Mouse (Mus musculus) E14TG2a.4 (cell line): Measurements from ENCODE around the gene Dusp5.
A peak's percentile ranks its signal among the peaks of the same experiment; 100 is the strongest.
"Not testable (repeated sequence)": the region's sequence is repeated elsewhere in the genome, so short reads cannot be mapped to it uniquely, and the experiment has no call there.

Source experiments
- H3K27me3 ChIP-seq: 2 replicates; pipeline ENCODE4 v1.6.1; 2014; ENCODE audit warnings: low read length, control low read depth; ENCODE audit not compliant: insufficient read depth
- H3K36me3 ChIP-seq: 2 replicates; pipeline ENCODE4 v1.6.1; 2014; ENCODE audit warnings: low read length, control low read depth; ENCODE audit not compliant: insufficient read depth
- H3K4me1 ChIP-seq: replicated peaks from 2 replicates; pipeline ENCODE4 v1.6.1; 2014; ENCODE audit warnings: low read depth, low read length, control low read depth
- H3K4me3 ChIP-seq: replicated peaks from 2 replicates; pipeline ENCODE4 v1.5.1; 2014; ENCODE audit warnings: mild to moderate bottlenecking, low read length
- H3K9me3 ChIP-seq: 2 replicates; pipeline ENCODE4 v1.6.1; 2014; ENCODE audit warnings: low read length, control low read depth
- CTCF ChIP-seq: conservative IDR thresholded peaks from 2 replicates; pipeline ENCODE4 v1.5.1; 2014; ENCODE audit warnings: low read length
- NANOG ChIP-seq: IDR thresholded peaks from 2 replicates; pipeline ENCODE4 v1.6.1; 2014; ENCODE audit warnings: borderline replicate concordance, low read length, mixed read lengths
- POU5F1 ChIP-seq: IDR thresholded peaks from 2 replicates; pipeline ENCODE4 v1.6.1; 2014; ENCODE audit warnings: low read length, borderline replicate concordance

Dusp5 gene

GRCm38 (mm10) chr19:53492528-53492927, 36.4 kb upstream of the Dusp5 start:
- Histone ChIP-seq H3K4me3 (no peak overlapping the region), H3K27me3 (no peaks in the 10 kb centered on the region)
- TF ChIP-seq POU5F1 (no peak), NANOG (no peak), CTCF (no peak)

GRCm38 (mm10) chr19:53493866-53494265, 35.0 kb upstream of the Dusp5 start:
- peaks cover 1% of the 10 kb centered on the region; the same call in 1 of the 2 replicates for H3K36me3 ChIP-seq
- TF ChIP-seq POU5F1 (no peak), NANOG (no peak), CTCF (no peak)
- peaks cover 55% of the 10 kb centered on the region for H3K9me3 ChIP-seq
- H3K4me3 ChIP-seq, result no peak overlapping the region
- H3K27me3 ChIP-seq, result peaks cover 5% of the 10 kb centered on the region
- H3K4me1 ChIP-seq, result no peaks in the 10 kb centered on the region

More at GRCm38 (mm10) chr19:53492528-53492927, 36.4 kb upstream of the Dusp5 start:
- Histone ChIP-seq H3K9me3 (peaks cover 64% of the 10 kb centered on the region), H3K4me1 (no peaks in the 10 kb centered on the region), H3K36me3 (peaks cover 5% of the 10 kb centered on the region; the same call in 1 of the 2 replicates)

GRCm38 (mm10) chr19:53497910-53498309, 31.0 kb upstream of the Dusp5 start:
- TF ChIP-seq POU5F1 (no peak), NANOG (no peak), CTCF (no peak)
- H3K4me3 ChIP-seq, result no peak overlapping the region

GRCm38 (mm10) chr19:53499049-53499448, 29.9 kb upstream of the Dusp5 start:
- H3K4me1 ChIP-seq, result peaks cover 34% of the 10 kb centered on the region
- peaks cover 22% of the 10 kb centered on the region for H3K27me3 ChIP-seq
- no peak overlapping the region for H3K4me3 ChIP-seq
- H3K9me3 ChIP-seq, result peaks cover 4% of the 10 kb centered on the region; the same call in 1 of the 2 replicates
- TF ChIP-seq CTCF (no peak), NANOG (no peak), POU5F1 (no peak)
- H3K36me3 ChIP-seq, result no peaks in the 10 kb centered on the region

More at GRCm38 (mm10) chr19:53497910-53498309, 31.0 kb upstream of the Dusp5 start:
- Histone ChIP-seq H3K36me3 (no peaks in the 10 kb centered on the region), H3K27me3 (peaks cover 21% of the 10 kb centered on the region), H3K4me1 (peaks cover 31% of the 10 kb centered on the region), H3K9me3 (peaks cover 15% of the 10 kb centered on the region; the same call in 1 of the 2 replicates)

DNA sequence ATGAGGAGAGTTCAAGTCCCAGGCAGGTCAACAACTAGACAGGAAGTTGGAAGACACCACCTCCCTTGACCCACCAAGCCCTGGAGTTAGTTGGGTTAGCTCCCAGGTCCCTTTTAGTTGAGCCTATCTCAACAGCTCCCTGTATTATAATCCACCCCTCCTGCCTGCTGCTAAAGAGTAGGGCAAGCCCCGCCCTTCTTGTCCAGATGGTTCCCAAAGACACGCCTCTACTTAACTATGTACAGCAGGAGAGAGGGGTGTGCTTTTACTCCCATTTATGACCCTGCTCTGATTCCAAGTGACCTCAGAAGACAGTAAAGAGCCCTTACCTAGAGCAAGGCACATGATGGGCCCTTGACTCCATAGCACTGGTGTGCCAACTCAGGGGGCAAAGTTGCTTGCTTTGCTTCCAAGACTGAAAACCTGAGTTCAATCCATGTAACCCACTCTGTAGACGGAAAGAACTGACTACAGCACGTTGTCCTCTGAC, 29.4 kb upstream of the Dusp5 start:
- TF ChIP-seq CTCF, result no peak
- TF ChIP-seq POU5F1, result no peak
- no peak for TF ChIP-seq NANOG
- Histone ChIP-seq H3K9me3 (0 out of 2 replicates have a peak, but pooled peaks cover 4% of the 10 kb centered on the region), H3K36me3 (no peaks in the 10 kb centered on the region), H3K27me3 (peaks cover 22% of the 10 kb centered on the region), H3K4me1 (peaks cover 34% of the 10 kb centered on the region), H3K4me3 (no peak overlapping the region)

DNA sequence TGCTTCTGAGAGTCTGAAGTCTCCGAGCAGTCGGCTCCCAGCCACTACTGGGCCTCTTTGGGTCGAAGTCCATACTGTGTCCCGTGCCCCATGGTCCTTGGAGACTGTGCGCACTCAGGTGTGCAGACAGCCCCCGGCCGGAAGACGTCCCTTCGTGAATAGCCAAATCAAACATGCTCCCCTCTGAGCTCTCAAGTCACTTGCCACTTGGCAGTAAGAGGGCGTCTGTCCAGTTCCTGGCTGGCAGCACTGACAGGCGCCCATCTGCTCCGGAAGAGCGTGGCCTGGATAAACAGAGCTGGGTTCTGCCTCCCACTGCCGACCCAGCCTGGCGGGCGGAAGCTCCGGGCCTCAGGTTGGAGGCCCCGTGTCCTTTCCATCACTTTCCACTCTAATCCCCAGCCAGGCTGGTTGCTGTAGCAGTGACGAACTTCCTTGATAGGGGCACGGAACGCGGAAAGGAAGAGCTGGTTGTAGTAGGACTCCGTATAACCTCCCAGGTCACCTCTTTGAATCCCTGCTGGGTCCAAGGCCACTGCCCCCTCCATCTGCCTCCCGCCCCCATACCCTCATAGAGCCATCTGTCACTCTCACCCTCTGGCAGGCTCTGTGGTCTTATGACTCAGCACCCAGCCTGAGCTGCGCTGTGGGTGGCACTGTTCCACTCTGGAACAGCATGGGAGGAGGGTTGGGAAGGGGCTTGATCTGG, 28.5 kb upstream of the Dusp5 start:
- Histone ChIP-seq H3K4me3 (peak overlapping the region; percentile 65), H3K4me1 (peaks cover 36% of the 10 kb centered on the region), H3K36me3 (no peaks in the 10 kb centered on the region), H3K9me3 (0 out of 2 replicates have a peak, but pooled peaks cover 4% of the 10 kb centered on the region), H3K27me3 (peaks cover 22% of the 10 kb centered on the region)
- TF ChIP-seq POU5F1 (no peak), CTCF (no peak), NANOG (no peak)

DNA sequence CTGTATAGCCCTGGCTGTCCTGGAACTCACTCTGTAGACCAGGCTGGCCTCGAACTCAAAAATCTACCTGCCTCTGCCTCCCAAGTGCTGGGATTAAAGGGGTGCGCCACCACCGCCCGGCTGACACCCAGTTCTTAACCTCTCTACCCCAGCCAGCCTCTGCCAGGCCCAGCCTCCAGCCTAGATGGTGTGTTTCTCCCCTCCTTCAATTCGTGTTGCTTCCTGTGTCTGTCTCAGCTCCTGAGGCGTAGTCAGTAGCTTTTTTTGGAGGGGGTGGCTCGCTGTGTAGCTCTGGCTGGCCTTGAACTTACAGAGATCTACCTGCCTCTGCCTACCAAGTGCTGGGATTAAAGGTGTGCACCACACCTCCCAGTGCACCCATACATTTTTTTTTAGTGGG, 27.7 kb upstream of the Dusp5 start:
- Histone ChIP-seq H3K4me1 (peaks cover 36% of the 10 kb centered on the region), H3K27me3 (peaks cover 22% of the 10 kb centered on the region)
- H3K9me3 ChIP-seq, H3K36me3 ChIP-seq, H3K4me3 ChIP-seq: not testable (repeated sequence)

- Histone ChIP-seq H3K4me1 (peaks cover 36% of the 10 kb centered on the region), H3K4me3 (no peak overlapping the region), H3K9me3 (0 out of 2 replicates have a peak, but pooled peaks cover 4% of the 10 kb centered on the region), H3K36me3 (no peaks in the 10 kb centered on the region), H3K27me3 (peaks cover 22% of the 10 kb centered on the region)
- TF ChIP-seq POU5F1 (no peak), CTCF (no peak), NANOG (no peak)
Measured at GRCm38 (mm10) chr19:53501765-53502164, 27.1 kb upstream of the Dusp5 start.

DNA sequence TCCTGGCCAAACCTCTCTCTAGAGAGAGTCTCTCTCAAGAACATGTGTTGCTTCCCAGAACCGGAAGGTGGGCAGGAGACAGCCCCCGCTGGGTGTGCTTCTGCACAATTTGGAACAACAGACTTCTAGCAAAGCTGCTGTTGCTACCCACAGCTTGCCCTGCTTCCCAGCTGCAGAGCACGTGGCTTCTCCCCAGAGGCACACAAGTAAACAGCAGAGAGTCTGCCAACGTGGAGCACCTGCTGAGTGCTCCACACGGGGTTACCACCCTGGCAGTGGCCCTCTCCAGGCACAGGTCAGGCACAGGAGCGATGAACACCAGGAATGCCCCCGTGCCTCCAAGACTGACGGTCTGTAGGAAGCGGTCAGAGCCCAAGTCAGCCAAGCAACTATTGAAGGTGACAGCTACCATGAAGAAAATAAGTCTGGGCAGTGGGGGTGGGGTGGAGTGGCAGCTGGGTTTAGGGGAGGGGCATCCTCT, 26.0 kb upstream of the Dusp5 start:
- no peaks in the 10 kb centered on the region for H3K36me3 ChIP-seq
- TF ChIP-seq POU5F1 (no peak), CTCF (no peak), NANOG (no peak)
- 0 out of 2 replicates have a peak, but pooled peaks cover 2% of the 10 kb centered on the region for H3K9me3 ChIP-seq
- peaks cover 46% of the 10 kb centered on the region for H3K4me1 ChIP-seq
- peaks cover 20% of the 10 kb centered on the region for H3K27me3 ChIP-seq
- H3K4me3 ChIP-seq, result no peak overlapping the region
